Mouse (Mus musculus) spleen, postnatal 10 days (tissue): Measurements from ENCODE around the gene Atrnl1.
"Not testable (repeated sequence)": the region's sequence is repeated elsewhere in the genome, so short reads cannot be mapped to it uniquely, and the experiment has no call there.

Experiments used
- DNase-seq, 2 experiments: peaks; one replicate each; pipeline ENCODE4 v3.0.0; 2021 to 2022; ENCODE audit warnings: low spot score in 2 of 2

Gene Atrnl1

GRCm38 (mm10) chr19:57961738-57962640 is 351.2 kb downstream of the Atrnl1 start:
- DNase-seq, result no peak

GRCm38 (mm10) chr19:57963874-57964273 is 353.0 kb downstream of the Atrnl1 start:
- no peak for DNase-seq

- DNase-seq, result no peak
Measured at GRCm38 (mm10) chr19:57969766-57970165, 358.9 kb downstream of the Atrnl1 start.

GRCm38 (mm10) chr19:57970342-57970895 is 359.6 kb downstream of the Atrnl1 start:
- no peak for DNase-seq

- no peak for DNase-seq
Measured at GRCm38 (mm10) chr19:57975201-57975600, 364.4 kb downstream of the Atrnl1 start.

- DNase-seq, result no peak
Measured at GRCm38 (mm10) chr19:57985918-57986900, 375.4 kb downstream of the Atrnl1 start.

GRCm38 (mm10) chr19:57987696-57988393 is 377.0 kb downstream of the Atrnl1 start:
- DNase-seq, result no peak

GRCm38 (mm10) chr19:57988559-57989093 is 377.8 kb downstream of the Atrnl1 start:
- no peak for DNase-seq

GRCm38 (mm10) chr19:57991099-57991760 is 380.4 kb downstream of the Atrnl1 start:
- DNase-seq, result no peak

GRCm38 (mm10) chr19:57994174-57994833 is 383.5 kb downstream of the Atrnl1 start:
- not testable (repeated sequence) for DNase-seq

- no peak for DNase-seq
Measured at GRCm38 (mm10) chr19:57995015-57995414, 384.2 kb downstream of the Atrnl1 start.

GRCm38 (mm10) chr19:57997961-57998360 is 387.1 kb downstream of the Atrnl1 start:
- DNase-seq, result peak; percentile 12 to 63

- no peak for DNase-seq
Measured at GRCm38 (mm10) chr19:58011636-58012035, 400.8 kb downstream of the Atrnl1 start.

GRCm38 (mm10) chr19:58015741-58016140 is 404.9 kb downstream of the Atrnl1 start:
- DNase-seq, result no peak

- no peak for DNase-seq
Measured at GRCm38 (mm10) chr19:58016561-58017453, 406.0 kb downstream of the Atrnl1 start.

- DNase-seq, result no peak
Measured at GRCm38 (mm10) chr19:58017468-58017867, 406.6 kb downstream of the Atrnl1 start.

- no peak for DNase-seq
Measured at GRCm38 (mm10) chr19:58018698-58019097, 407.9 kb downstream of the Atrnl1 start.

GRCm38 (mm10) chr19:58021514-58022284 is 410.9 kb downstream of the Atrnl1 start:
- no peak for DNase-seq
